Mouse (Mus musculus): Measurements from ENCODE around the gene Ankrd34a.

DNA sequence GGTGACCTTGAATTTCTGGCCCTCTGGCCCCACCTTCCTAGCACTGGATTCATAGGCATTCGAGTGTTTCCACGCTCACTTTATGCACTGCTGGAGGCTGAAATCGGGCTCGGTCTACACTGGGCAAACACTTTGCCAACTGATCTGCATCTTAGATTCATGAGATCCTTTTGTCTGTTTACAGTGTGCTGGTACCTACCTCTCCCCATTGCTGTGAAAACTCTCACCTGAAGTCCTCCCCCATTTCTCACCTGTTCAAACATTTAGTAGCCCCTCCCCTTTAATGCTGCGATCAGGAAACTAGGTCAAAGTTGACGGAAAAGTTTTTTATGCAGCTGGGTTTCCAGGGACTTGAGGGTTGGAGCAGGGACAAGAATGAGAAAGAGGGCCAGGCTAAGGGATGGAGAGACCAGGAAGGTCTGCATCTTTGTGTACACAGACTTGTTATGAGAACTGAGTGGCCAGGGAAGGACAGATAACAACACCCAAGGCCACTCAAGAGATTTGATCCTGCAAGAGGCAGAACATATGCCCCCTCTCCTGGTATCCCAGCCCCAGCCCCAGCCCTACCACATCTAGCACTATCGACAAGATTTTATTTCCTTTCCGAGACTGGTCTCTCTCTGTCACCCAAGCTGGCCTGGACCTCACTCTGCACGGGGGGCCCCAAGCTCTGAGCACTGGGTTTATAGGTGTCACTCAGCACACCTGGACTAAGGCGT, 32.4 kb upstream of the Ankrd34a start:
- TF ChIP-seq CTCF (IDR thresholded peaks at IDR 0.05; ENCODE audit: insufficient read depth, low read depth, low read length) (no peak), POLR2A (IDR thresholded peaks at IDR 0.05; ENCODE audit: insufficient read depth, low read depth, low read length) (no peak)

All from olfactory bulb, adult 2 months (tissue).